Mouse (Mus musculus) retina, postnatal 7 days (tissue): ENCODE measurements around the gene Irf6.

ENCODE experiments used
- DNase-seq: peaks from one replicate; pipeline ENCODE4 v3.0.0-alpha.2; 2012; ENCODE audit warnings: low read depth, low spot score

Gene Irf6

GRCm38 (mm10) chr1:193152872-193153271, at the start of gene Irf6:
Gene Irf6 (plus strand): TSS chr1:193153111.
- no peak for DNase-seq

- no peak for DNase-seq
These were observed 40.8 kb upstream of the Irf6 start for GRCm38 (mm10) chr1:193112093-193112492.

DNA sequence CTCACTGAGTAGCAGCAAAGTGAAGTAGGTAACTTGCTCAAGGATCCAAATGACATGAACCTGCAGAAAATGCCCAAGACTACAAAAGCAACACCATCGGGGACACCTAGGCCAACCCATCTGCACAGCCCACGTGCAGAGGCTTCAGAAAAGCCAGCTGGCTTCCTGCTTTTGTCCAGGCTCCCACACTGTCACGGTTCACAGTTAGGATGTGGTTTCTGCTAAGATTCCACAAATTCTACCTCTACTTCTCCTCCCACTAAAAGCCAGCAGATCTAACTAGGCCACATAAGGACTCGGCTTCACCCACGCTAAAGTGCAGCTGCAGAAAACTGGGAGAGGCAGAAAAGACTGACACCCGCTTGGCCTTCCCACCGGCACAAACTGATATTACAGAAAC, 30.1 kb upstream of the Irf6 start:
- DNase-seq, result no peak

DNA sequence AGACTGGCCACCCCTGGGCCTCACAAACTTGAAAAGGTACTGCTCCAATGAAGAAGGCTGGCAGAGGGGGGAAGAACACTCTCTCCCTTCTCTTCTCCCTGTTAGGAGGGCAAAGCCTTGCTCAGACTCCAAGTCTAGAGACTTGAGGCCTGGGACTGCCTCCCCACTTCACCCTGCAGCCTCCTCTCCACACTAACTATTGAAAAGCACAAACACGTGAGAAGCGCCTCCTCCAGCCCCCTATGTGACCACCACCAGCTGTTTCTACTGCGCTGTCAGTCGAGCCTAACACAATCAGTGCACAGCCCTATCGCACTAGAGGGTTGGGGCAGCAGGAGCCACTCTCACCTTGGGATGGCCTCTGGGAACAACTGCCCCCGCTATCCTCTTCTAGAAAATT, 29.6 kb upstream of the Irf6 start:
- DNase-seq, result no peak

GRCm38 (mm10) chr1:193125835-193126234, 27.1 kb upstream of the Irf6 start:
- DNase-seq, result no peak

DNA sequence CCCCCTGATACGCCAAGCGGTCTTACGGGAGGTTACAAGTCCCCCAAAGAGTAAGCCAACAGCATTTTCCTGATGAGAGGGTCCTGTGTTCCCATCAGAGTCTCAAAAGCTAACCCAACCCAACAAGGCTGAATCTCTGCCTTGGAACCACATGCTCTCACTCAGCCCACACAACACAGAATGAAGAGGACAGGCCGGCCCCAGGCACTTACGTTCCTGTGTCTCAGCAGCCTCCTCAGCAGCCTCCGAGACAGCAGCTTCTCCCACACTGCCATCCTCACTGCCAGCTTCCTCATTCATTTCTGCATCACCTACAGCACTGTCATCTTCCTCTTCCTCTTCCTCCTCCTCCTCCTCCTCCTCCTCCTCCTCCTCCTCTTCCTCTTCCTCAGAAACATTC, 24.9 kb upstream of the Irf6 start:
- DNase-seq, result no peak

- DNase-seq, result no peak
These were observed 23.6 kb upstream of the Irf6 start for GRCm38 (mm10) chr1:193129321-193129720.

DNA sequence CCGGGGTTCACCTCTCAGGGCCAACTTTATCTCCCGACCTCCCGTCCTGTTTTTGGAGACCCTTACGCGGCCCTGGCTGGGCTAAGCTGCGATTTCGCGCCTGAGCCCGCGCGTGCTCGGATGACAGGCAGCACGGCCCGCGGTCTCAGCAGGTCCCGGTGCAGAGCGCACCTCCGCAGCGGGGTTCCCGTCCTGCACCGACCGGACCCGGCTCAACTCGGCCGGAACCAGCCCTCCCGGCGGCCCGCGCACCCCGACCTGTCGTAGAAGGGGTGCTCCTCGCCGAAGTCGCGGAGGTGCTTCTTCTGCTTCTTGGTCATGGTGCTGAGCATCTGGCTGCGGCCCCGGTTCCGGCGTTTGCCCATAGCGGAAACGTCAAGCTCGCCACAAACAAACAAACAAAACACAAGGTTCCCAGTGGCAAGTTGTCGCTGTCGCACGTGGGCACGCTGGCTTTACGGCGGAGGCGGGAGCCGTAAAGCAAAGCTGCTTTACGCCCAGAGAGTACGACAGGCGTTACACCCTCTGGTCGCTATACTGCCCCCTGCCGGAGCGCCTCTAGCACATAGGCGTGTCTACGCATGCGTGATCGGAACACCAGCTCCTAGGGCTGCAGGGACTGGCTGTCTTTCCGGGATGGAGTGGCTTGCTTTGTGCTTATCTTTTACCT, 23.0 kb upstream of the Irf6 start, which contains the start of gene Diexf:
Diexf (minus strand) TSS at position 487 of the 670 bp plus-strand sequence.
- peak; percentile 99 for DNase-seq

- DNase-seq, result no peak
These were observed 22.5 kb upstream of the Irf6 start for GRCm38 (mm10) chr1:193130456-193130825.

DNA sequence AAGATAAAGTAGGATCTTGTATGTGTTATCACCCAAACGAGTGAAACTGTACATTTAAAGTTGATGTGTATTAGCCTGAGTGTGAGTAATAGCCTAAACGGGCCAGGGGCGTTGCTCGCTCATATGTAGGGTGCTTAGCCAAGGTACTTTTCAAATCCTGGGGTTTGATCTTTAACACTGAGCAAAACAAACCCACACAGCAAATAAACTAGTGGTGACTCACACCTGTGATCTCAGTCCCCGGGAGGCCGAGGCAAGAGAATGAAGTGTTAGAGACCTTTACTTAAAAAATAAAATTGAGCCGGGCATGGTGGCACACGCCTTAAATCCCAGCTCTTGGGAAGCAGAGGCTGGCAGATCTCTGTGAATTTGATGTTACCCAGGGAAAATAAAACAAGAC, 22.1 kb upstream of the Irf6 start:
- DNase-seq, result no peak

DNA sequence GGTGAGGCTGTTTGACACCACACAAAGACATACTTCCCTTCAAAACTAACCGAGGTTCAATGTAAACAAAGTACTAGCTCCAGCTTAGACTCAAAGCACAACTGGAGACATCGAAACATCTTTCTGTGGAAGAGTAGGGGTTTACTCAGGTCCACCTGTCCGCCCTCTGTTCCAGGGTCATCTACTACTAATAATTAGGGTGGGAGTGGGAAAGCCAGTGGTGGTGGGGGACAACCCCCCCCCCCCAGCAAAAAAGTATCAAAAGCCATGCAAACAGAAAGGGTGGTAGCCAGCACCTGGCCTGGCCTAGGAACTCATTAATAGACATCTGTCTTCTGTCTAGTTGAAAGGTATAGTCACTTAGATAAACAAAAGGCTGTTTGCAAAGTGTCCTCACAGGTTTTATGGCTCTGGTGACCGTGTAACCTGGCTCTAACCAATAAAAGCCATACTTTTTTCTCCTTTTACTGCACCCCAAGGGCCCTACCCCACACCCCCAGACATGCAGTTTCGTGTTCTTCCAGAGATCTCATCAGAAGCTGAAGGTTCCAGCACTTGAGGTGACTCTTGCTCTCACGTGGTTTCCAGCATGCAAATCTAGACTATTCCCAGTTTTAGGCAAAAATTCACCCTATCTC, 21.5 kb upstream of the Irf6 start:
- DNase-seq, result no peak

- DNase-seq, result no peak
These were observed 20.5 kb upstream of the Irf6 start for GRCm38 (mm10) chr1:193132385-193132784.

DNA sequence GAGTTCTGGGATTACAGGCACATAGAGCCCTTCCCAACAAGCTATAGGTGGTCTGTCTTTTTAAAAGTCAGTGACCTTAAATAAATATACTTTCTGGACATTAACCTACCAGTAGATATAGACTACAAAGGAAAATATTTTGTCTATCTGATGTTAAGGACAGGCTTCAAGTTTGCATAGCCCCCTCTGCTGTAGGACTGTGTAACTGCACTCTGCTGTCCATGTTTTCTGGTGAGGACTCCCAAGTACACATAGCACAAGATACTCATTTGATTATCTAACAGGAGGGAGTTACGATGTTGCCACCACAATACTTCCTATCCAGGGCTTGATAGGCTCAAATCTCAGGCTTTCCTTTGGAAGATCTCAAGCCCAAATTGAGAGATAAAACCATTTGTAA, 19.2 kb upstream of the Irf6 start:
- DNase-seq, result no peak

DNA sequence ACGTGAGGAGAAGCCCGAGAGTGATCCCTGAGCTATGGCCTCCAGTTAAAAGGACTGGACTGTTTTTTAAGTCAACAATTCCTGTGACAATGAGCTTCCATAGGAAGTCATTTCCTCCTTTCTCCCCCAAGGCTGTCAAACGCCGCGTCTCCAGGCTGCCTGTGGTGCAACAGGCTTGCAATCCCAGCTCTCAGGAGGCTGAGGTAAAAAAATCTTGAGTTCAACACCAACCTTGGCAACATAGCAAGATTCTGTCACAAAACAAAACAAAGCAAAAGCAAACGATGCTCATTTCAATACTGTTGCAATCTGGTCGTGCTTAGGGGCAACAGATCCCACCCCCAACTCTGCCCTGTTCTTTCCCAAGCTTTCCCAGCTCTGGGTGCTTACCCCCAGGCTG, 14.8 kb upstream of the Irf6 start:
- DNase-seq, result no peak

DNA sequence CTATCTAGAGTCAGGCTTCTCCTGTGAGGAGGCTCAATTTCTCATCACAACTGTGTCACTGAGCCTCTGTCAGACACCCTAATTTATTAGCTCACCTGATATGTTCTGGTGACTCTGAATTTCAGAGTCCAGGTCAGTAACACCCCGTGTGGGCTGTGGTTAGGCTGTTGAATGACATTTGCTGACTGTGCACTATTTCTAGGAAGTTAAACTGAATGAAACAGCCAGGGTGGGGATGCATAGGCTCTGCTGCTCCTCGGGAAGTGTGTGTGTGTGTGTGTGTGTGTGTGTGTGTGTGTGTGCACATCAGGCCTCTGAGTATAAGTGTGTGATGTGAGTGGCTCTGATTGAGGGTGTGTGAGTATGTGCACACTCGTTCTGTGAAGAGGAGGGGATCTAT, 14.2 kb upstream of the Irf6 start:
- no peak for DNase-seq

GRCm38 (mm10) chr1:193141118-193141517, 11.8 kb upstream of the Irf6 start:
- no peak for DNase-seq

- DNase-seq, result no peak
These were observed 10.3 kb upstream of the Irf6 start for GRCm38 (mm10) chr1:193142517-193143062.

- DNase-seq, result no peak
These were observed 8.4 kb upstream of the Irf6 start for GRCm38 (mm10) chr1:193144516-193144915.

- no peak for DNase-seq
These were observed 7.8 kb upstream of the Irf6 start for GRCm38 (mm10) chr1:193145101-193145500.

DNA sequence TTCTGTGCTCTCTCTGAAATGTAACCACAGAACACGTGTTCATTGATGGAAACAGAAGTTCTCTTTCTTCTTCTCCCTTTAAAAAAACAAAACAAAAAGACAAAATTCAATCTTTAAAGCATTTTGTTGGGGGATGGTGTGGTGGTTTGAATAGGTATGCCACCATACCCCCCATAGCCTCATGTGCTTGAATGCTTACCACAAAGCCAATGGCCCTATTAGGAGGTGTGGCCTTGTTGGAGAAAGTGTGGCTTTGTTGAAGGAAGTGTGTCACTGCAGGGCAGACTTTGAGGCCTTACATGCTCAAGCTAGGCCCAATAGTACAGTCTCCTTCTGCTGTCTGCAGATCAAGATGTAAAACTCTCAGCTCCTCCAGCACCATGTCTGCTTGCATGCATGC, 6.5 kb upstream of the Irf6 start:
- DNase-seq, result no peak

- no peak for DNase-seq
These were observed 3.7 kb upstream of the Irf6 start for GRCm38 (mm10) chr1:193149231-193149630.

DNA sequence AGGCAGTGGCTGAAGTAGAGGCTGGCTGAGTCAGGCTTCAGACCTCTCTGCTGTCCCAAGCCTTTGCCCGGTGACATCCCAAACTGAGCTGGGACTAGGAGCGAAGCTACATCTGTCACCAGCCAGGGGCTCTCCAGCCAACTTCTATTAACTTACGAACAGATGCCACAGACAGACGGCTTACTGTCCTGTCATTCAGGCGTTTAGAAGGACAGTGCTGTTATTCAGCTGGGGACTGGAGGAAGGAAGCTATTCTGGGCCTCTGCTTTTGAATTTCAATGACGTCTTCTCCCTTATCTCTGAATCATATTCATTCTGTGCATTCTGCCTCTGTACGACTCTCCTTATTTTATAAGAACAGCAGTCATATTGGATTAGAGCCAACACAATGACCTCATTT, 1.8 kb upstream of the Irf6 start:
- no peak for DNase-seq

DNA sequence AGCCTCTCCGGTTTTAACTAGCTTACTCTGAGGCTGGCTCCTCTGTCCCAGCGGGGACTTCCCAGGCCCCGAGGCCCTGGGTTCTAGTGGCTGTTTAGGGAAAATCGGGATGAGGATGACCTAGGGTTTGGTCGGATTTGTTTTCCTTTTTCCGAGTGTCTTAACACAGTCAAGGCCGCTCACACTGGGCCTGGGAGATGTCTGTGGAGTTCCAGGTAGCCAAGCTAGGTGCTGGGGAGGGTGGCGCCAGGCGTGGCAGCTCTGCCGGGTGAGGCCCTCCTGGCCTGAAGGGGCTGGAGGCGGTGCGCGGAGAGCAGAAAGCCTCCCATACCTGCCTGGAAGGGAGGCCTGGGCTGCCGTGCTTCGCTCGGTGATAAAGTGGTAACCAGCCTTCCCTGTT, 650 bp downstream of the Irf6 start:
- no peak for DNase-seq
